Mouse (Mus musculus) intestine, embryonic 14.5 days (tissue): ENCODE measurements around the gene Tcf3. TPM values are rescaled to one million over a fixed set of nuclear protein-coding genes. Genes with fewer than 3 reads are reported as not detected.

ENCODE experiments used
- ATAC-seq: fragments of 200-750 bp; cut with Nextera tagmentation; replicated peaks from 2 replicates; pipeline ENCODE4 v1.8.0; 2017; ENCODE audit warnings: low read depth, moderate number of reproducible peaks, moderate TSS enrichment, moderate library complexity; ENCODE audit not compliant: low FRiP score, low TSS enrichment
- DNase-seq: peaks from one replicate; pipeline ENCODE4 v3.0.0-alpha.2; 2018; ENCODE audit warnings: low spot score
- H3K27ac ChIP-seq: fragments of 300-500 bp; sonication (generic); 2 replicates; pipeline ENCODE4 v1.5.1; 2014; ENCODE audit warnings: low read depth, mild to moderate bottlenecking, control low read depth
- H3K27me3 ChIP-seq: fragments of 300-500 bp; sonication (generic); replicated peaks from 2 replicates; pipeline ENCODE4 v1.6.1; 2014; ENCODE audit warnings: low read length, control low read depth; ENCODE audit not compliant: control insufficient read depth, insufficient read depth
- H3K36me3 ChIP-seq: fragments of 300-500 bp; sonication (generic); 2 replicates; pipeline ENCODE4 v1.6.1; 2014; ENCODE audit warnings: low read length, control low read depth; ENCODE audit not compliant: control insufficient read depth, insufficient read depth
- H3K4me1 ChIP-seq: fragments of 300-500 bp; sonication (generic); replicated peaks from 2 replicates; pipeline ENCODE4 v1.6.1; 2014; ENCODE audit warnings: low read length, control low read depth, mixed read lengths; ENCODE audit not compliant: control insufficient read depth, insufficient read depth
- H3K4me2 ChIP-seq: fragments of 300-500 bp; sonication (generic); 2 replicates; pipeline ENCODE4 v1.6.1; 2014; ENCODE audit warnings: low read length
- H3K4me3 ChIP-seq: fragments of 300-500 bp; sonication (generic); 2 replicates; pipeline ENCODE4 v1.5.1; 2014; ENCODE audit warnings: low read depth, low read length, control low read depth, mixed read lengths
- H3K9ac ChIP-seq: fragments of 300-500 bp; sonication (generic); 2 replicates; pipeline ENCODE4 v1.6.1; 2014; ENCODE audit warnings: mild to moderate bottlenecking, low read length
- H3K9me3 ChIP-seq: fragments of 300-500 bp; sonication (generic); 2 replicates; pipeline ENCODE4 v1.6.1; 2016; ENCODE audit warnings: low read length, control low read depth; ENCODE audit not compliant: control insufficient read depth
- WGBS: fragments of 180-500 bp; shearing (Covaris S2); extraction: QIAGEN DNeasy Blood & Tissue Kit; methylation state at CpG from one replicate; pipeline ENCODE4 v1.1.7; 2014; 5-methylcytosine and 5-hydroxymethylcytosine counted together
- polyA plus RNA-seq: library from polyadenylated mRNA; unstranded; fragments of >200 nt; fragmentation: Nextera tagmentation; extraction: Ambion mirVana; gene quantifications from 2 replicates; pipeline ENCODE4 v1.2.1, GENCODE M21; 2014

The Tcf3 gene
- polyA plus RNA-seq, 1 experiment from 2014 or later = 114 TPM

DNA sequence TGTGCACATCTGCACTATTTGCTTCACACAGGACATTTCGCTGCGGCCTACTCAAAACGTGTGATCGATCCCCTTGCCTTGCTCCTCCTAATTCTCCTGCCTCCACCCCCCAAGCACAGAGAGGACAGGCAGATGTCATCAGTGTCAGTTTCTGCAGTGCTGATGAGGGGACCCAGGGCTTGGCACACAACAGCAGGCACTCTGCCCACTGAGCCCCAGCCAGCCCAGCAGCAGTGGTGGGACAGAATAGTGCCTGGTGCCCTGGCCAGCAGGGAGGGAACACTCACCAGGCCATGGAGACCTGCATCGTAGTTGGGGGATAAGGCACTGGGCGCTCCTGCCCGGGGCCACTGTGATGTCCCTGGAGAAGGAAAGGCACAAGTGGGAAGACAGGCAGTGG lies 17.9 kb downstream of the Tcf3 start:
- no peaks in the 10 kb centered on the region for H3K9me3 ChIP-seq
- H3K4me3 ChIP-seq = no peak overlapping the region
- 92% methylated on average over 7 of the region's 7 CpGs for WGBS
- H3K9ac ChIP-seq = no peak overlapping the region
- H3K27me3 ChIP-seq = no peaks in the 10 kb centered on the region
- no peak overlapping the region for H3K4me2 ChIP-seq
- DNase-seq (no peak), ATAC-seq (no peak)
- peaks cover 100% of the 10 kb centered on the region for H3K36me3 ChIP-seq
- H3K27ac ChIP-seq = no peak overlapping the region
- H3K4me1 ChIP-seq = no peaks in the 10 kb centered on the region

DNA sequence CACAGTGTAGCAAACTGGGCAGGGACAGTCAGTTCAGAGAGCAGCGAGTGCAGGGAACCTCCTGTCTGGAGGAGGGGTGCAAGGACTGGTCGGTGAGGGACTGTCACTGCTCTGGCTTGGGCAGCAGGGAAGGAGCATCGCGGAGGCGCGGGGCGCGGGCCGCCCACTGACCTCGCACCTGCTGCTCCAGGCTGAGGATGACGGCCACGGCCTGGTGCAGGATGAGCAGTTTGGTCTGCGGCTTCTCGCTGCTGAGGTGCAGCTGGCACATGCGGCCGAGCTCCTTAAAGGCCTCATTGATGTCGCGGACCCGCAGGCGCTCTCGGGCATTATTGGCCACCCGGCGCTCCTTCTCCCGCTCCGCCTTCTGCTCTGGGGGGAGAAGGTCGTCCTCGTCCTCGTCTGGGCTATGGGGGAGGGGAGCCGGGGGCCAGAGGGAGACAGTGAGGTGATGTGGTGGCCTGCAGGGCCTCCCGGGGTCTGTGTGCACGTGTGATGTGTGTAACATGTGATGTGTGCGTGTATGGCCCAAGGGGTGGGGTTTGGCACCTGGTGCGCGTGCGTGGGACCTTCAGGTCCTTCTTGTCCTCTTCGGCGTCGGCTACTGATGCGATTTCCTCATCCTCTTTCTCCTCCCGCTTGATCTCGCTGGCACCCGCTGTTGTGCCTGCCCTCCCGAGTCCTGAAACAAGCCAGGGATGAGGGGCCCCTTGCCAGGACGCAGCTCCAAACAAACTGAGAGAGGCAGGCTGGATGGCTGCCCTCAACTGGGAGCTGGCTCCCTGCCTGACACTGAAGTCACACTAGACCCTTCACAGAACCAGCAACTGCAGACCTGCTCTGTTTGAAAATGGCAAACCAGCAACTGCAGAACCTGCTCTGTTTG lies 20.5 kb downstream of the Tcf3 start:
- DNase-seq (no peak), ATAC-seq (no peak)
- H3K4me3 ChIP-seq = no peak overlapping the region
- peaks cover 94% of the 10 kb centered on the region for H3K36me3 ChIP-seq
- H3K27me3 ChIP-seq = no peaks in the 10 kb centered on the region
- H3K9ac ChIP-seq = no peak overlapping the region
- no peaks in the 10 kb centered on the region for H3K4me1 ChIP-seq
- WGBS = 86% methylated on average over 44 of the region's 44 CpGs
- no peaks in the 10 kb centered on the region for H3K9me3 ChIP-seq
- no peak overlapping the region for H3K27ac ChIP-seq
- H3K4me2 ChIP-seq = no peak overlapping the region

- Histone ChIP-seq H3K27me3 (no peaks in the 10 kb centered on the region), H3K4me2 (no peak overlapping the region), H3K4me1 (peaks cover 14% of the 10 kb centered on the region), H3K4me3 (no peak overlapping the region), H3K9ac (no peak overlapping the region), H3K27ac (no peak overlapping the region), H3K36me3 (peaks cover 62% of the 10 kb centered on the region), H3K9me3 (no peaks in the 10 kb centered on the region)
- WGBS = 50% methylated on average over 4 of the region's 4 CpGs
- DNase-seq (no peak), ATAC-seq (no peak)
Measured at GRCm38 (mm10) chr10:80407924-80408323, 25.5 kb downstream of the Tcf3 start.

DNA sequence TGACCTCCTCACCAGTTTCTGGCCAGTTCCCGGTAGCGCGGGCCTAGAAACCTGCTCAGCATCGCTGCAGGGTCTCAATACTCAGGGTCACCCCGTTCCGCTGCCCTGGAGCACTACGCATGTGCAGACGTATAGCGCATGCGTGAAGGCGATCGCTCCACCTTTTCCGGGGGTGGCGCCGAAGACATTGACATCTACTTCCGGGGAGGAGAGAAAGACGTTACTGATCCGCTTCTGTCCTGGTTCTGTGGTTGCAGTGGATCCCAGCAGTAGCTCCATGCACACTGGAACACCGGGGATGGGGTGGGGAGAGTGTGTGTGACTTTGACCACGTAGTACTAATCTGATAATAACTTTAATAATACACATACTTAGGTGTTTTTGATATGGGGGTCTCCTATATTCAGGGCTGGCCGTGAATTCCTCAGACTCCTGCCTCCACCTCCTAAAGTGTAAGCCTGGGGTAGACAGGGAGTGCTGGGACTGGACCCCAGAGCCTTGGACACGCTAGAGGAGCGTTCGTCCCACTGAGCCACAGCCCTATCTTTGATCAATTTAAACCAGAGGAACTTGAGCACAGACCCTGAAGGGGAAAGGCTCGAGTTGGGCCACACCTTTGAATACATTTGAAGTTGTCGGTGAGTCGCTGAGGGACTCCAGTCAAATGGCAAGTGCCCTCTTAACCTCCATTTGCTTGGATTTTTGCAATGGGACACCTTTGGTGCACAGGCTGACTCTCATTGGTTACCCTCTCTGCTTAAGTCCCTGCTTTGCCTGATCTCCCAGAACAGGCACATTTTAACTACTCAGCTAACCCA lies 26.6 kb downstream of the Tcf3 start, which contains the start of gene Uqcr11:
Gene Uqcr11 (minus strand): TSS at position 147 of the 818 bp plus-strand sequence.
- no peaks in the 10 kb centered on the region for H3K27me3 ChIP-seq
- no peaks in the 10 kb centered on the region for H3K9me3 ChIP-seq
- peaks cover 14% of the 10 kb centered on the region for H3K4me1 ChIP-seq
- peaks cover 60% of the 10 kb centered on the region for H3K36me3 ChIP-seq
- peak; percentile 91 for DNase-seq
- ATAC-seq = peak; percentile 71
- H3K4me2 ChIP-seq = peak within 1 kb of the TSS; percentile 93
- peak within 1 kb of the TSS; percentile 75 for H3K9ac ChIP-seq
- peak within 1 kb of the TSS; percentile 58; the same call in 1 of the 2 replicates for H3K27ac ChIP-seq
- peak within 1 kb of the TSS; percentile 88 for H3K4me3 ChIP-seq
- 1% methylated on average over 27 of the region's 27 CpGs for WGBS

DNA sequence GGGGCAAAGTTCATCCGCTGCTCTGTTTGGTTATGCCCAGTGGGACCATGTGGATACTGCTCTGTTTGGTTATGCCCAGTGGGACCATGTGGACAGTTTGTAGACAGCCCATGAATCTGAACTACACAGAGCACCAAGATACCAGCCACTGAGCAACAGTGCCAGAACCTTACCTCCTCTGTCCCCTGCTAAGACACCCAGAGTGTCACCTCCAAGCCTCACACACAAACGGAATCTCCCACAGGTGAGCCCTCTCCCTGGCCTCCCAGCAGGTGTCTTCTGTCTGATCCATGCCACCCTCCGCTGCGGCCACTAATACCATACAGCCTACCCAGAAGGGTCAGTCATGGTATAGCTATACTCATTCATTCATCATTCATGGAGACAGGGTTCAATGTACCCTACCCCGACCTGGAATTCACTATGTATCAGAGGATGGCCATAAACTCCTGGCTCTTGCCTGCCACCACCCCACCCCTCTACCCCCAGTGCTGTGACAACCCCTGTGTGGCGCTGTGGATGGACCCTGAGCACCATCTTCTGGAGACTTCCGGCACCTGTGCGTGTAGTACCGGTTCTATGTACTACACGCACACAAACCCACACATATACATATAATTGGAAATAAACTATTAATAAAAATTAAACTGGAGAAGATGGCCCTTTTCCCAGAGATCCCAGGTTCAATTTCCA lies 27.8 kb downstream of the Tcf3 start:
- H3K4me1 ChIP-seq = peaks cover 14% of the 10 kb centered on the region
- no peak for ATAC-seq
- H3K27ac ChIP-seq = no peak overlapping the region
- H3K9ac ChIP-seq = peak overlapping the region; percentile 75
- H3K27me3 ChIP-seq = no peaks in the 10 kb centered on the region
- H3K36me3 ChIP-seq = peaks cover 56% of the 10 kb centered on the region
- no peaks in the 10 kb centered on the region for H3K9me3 ChIP-seq
- peak overlapping the region; percentile 88 for H3K4me3 ChIP-seq
- no peak for DNase-seq
- peak overlapping the region; percentile 93 for H3K4me2 ChIP-seq
- 54% methylated on average over 10 of the region's 10 CpGs for WGBS

DNA sequence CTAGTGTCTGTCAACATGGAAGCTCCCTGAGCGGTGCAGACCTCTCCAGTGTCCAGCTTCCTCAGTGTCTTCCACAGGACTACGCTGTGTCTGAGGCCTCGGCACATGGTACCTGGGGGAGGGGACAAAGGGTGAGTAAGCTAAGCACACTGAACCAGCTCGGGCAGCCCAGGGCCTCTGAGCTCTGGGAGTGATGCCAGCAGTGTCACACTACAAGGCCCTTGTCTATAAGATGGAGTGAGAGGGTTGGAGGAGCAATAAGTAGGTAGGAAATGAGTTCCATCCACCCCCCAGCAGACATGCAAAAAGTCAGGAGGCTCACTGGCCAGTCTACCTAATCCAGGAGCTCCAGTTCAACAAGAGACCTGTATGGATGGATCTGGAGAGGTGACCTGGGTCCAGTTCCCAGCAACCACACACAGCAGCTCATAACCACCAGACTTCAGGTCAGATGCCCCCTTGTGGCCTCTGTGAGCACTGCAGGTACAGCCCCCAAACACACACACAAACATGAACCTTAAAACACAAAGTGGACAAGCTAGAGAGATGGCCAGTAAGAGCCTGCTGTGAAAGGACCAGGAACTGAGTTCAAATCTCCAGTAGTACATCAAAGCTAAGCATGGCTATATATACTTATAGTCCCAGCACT lies 30.3 kb downstream of the Tcf3 start:
- Histone ChIP-seq H3K9ac (no peak overlapping the region), H3K4me1 (peaks cover 22% of the 10 kb centered on the region), H3K36me3 (peaks cover 35% of the 10 kb centered on the region), H3K27me3 (no peaks in the 10 kb centered on the region), H3K4me2 (no peak overlapping the region), H3K27ac (no peak overlapping the region), H3K4me3 (no peak overlapping the region), H3K9me3 (no peaks in the 10 kb centered on the region)
- WGBS = 87% methylated on average over 4 of the region's 4 CpGs
- DNase-seq (no peak), ATAC-seq (no peak)

DNA sequence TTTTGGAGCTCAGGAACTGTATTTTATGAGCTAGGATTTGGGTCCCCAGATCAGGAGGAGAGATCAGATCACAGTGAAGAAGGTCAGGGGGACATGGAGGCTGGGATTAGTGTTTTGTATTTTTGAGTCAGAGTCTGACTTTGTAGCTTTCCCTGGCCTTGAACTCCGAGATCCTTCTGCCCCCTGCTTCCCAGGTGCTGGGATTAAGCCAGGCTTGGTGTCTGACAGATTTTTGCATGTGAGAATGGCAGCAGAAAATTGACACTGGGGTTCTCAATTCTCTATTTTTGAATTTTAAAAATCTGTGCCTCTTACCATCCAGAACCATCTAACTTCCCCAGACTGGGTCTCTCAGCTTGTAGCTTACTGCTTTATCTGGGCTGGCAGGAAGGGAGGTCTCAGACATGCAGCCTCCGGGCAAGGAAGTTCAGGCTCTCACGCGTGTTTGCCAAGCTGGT lies 32.7 kb downstream of the Tcf3 start:
- no peaks in the 10 kb centered on the region for H3K27me3 ChIP-seq
- H3K4me3 ChIP-seq = no peak overlapping the region
- H3K4me2 ChIP-seq = peak overlapping the region; percentile 81
- 82% methylated on average over 4 of the region's 4 CpGs for WGBS
- ATAC-seq (no peak), DNase-seq (no peak)
- H3K9me3 ChIP-seq = no peaks in the 10 kb centered on the region
- H3K4me1 ChIP-seq = peaks cover 27% of the 10 kb centered on the region
- H3K36me3 ChIP-seq = peaks cover 43% of the 10 kb centered on the region
- H3K27ac ChIP-seq = peak overlapping the region; percentile 99; the same call in 1 of the 2 replicates
- peak overlapping the region; percentile 96; the same call in 1 of the 2 replicates for H3K9ac ChIP-seq
